Mouse (Mus musculus) midbrain, postnatal 0 days (tissue): ENCODE measurements around the gene Sapcd1. TPM values are rescaled to one million over a fixed set of nuclear protein-coding genes. Genes with fewer than 3 reads are reported as not detected.
A peak's percentile ranks its signal among the peaks of the same experiment; 100 is the strongest.

Experiments used
- ATAC-seq: fragments of 200-750 bp; cut with Nextera tagmentation; 2 replicates; pipeline ENCODE4 v1.8.0; 2017; ENCODE audit warnings: moderate number of reproducible peaks, mild to moderate bottlenecking, moderate TSS enrichment, moderate library complexity; ENCODE audit not compliant: low FRiP score
- DNase-seq: peaks from one replicate; pipeline ENCODE4 v3.0.0-alpha.2; 2015; ENCODE audit warnings: low spot score
- H3K27ac ChIP-seq: fragments of 300-500 bp; sonication (generic); 2 replicates; pipeline ENCODE4 v1.5.1; 2014; ENCODE audit warnings: low read depth, mild to moderate bottlenecking, low read length, mixed read lengths
- H3K27me3 ChIP-seq: fragments of 300-500 bp; sonication (generic); 2 replicates; pipeline ENCODE4 v1.6.1; 2014; ENCODE audit warnings: low read length, control low read depth, mixed read lengths; ENCODE audit not compliant: insufficient read depth
- H3K36me3 ChIP-seq: fragments of 300-500 bp; sonication (generic); 2 replicates; pipeline ENCODE4 v1.6.1; 2014; ENCODE audit warnings: low read length, control low read depth, mixed read lengths; ENCODE audit not compliant: insufficient read depth
- H3K4me1 ChIP-seq: fragments of 300-500 bp; sonication (generic); 2 replicates; pipeline ENCODE4 v1.6.1; 2014; ENCODE audit warnings: mild to moderate bottlenecking, control low read depth, antibody characterized with exemption, low read length, mixed read lengths; ENCODE audit not compliant: insufficient read depth
- H3K4me2 ChIP-seq: fragments of 300-500 bp; sonication (generic); 2 replicates; pipeline ENCODE4 v1.6.1; 2014; ENCODE audit warnings: low read depth, mild to moderate bottlenecking, low read length, mixed read lengths; ENCODE audit not compliant: poor library complexity, severe bottlenecking
- H3K4me3 ChIP-seq: fragments of 300-500 bp; sonication (generic); 2 replicates; pipeline ENCODE4 v1.5.1; 2014; ENCODE audit warnings: low read depth, mild to moderate bottlenecking, low read length, moderate library complexity
- H3K9ac ChIP-seq: fragments of 300-500 bp; sonication (generic); replicated peaks from 2 replicates; pipeline ENCODE4 v1.6.1; 2014; ENCODE audit warnings: mild to moderate bottlenecking, low read length, moderate library complexity, mixed read lengths; ENCODE audit not compliant: poor library complexity, severe bottlenecking
- H3K9me3 ChIP-seq: fragments of 300-500 bp; sonication (generic); 2 replicates; pipeline ENCODE4 v1.6.1; 2016; ENCODE audit warnings: low read length, control low read depth
- CTCF ChIP-seq: IDR thresholded peaks from 2 replicates; pipeline ENCODE4 v1.5.1; 2016; ENCODE audit warnings: antibody characterized with exemption, mild to moderate bottlenecking
- WGBS: fragments of 180-500 bp; shearing (Covaris S2); extraction: QIAGEN DNeasy Blood & Tissue Kit; methylation state at CpG from one replicate; pipeline ENCODE4 v1.1.7; 2014; 5-methylcytosine and 5-hydroxymethylcytosine counted together
- polyA plus RNA-seq: library from polyadenylated mRNA; unstranded; fragments of >200 nt; fragmentation: Nextera tagmentation; extraction: Ambion mirVana; gene quantifications from 2 replicates; pipeline ENCODE4 v1.2.1, GENCODE M21; 2015
- total RNA-seq: library from RNA; depleted of rRNA; stranded (reverse); fragments of >200 nt; gene quantifications from 2 replicates; pipeline ENCODE4 v1.2.3, GENCODE M21; 2014

Sapcd1 gene
- total and polyA plus RNA-seq, 2 experiments from 2014 or later, result 1.5 TPM; not detected in 1

DNA sequence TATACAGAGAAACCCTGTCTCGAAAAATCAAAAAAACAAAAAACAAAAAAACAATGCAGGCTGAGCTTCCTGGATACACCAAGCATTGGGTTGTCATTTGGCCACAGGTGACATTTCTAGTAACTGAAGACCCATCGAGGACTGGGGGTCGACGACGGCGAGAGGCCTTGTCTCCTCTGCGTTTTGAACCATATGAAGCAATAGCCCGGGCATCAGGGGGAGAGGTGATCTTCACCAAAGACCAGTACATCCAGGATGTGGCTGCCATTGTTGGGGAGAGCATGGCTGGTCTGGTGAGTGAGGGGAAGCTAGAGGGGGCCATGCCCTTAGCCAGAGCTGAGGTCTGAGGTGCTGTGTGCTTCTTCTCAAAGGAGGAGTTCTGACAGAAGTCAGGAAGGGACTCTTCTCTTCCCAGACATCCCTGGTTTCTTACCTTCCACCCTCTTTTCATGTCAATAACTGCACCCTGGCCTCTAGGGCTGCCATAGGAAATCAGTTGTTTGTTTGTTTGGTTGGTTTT, 5.2 kb downstream of the Sapcd1 start:
- 95% methylated on average over 8 of the region's 8 CpGs for WGBS
- DNase-seq (no peak), ATAC-seq (no peak)
- Histone ChIP-seq H3K4me3 (no peak overlapping the region), H3K27ac (no peak overlapping the region), H3K4me2 (no peak overlapping the region), H3K9me3 (no peaks in the 10 kb centered on the region), H3K36me3 (no peaks in the 10 kb centered on the region), H3K9ac (no peak overlapping the region), H3K27me3 (no peaks in the 10 kb centered on the region), H3K4me1 (no peaks in the 10 kb centered on the region)
- TF ChIP-seq CTCF, result no peak

DNA sequence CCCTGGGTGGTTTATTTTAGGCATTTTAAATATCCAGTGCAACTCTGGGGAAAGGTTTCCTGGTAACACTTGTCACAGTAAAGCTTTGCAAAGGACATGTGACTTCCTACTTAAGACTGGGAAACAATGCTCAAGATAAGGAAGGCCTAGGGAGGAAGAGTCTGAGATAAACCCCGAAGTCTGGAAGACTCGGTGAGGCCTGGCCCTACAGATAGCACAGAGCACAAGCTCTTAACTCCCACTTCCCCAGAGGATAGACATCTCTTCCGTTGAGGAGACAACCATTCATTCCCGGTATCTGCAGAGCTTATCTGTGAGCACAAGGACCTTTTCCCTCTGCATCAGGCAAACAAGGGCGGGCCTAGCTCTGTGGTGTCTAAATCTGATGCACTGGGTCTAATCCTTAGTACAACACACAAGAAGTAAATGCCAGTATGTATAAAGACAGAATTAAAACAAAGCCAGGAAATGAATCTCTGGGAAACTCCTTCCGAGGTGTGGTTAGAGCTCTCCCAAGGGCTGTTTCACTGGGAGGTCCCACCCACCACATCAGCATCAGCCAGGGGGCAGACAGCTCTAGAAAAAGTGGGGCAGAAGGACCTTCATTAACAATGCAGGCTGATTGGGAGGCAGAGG, 5.9 kb downstream of the Sapcd1 start:
- DNase-seq (no peak), ATAC-seq (no peak)
- Histone ChIP-seq H3K9ac (no peak overlapping the region), H3K27ac (no peak overlapping the region; the same call in 1 of the 2 replicates), H3K4me1 (no peaks in the 10 kb centered on the region), H3K4me2 (no peak overlapping the region), H3K4me3 (no peak overlapping the region), H3K36me3 (no peaks in the 10 kb centered on the region; the same call in 1 of the 2 replicates), H3K27me3 (no peaks in the 10 kb centered on the region), H3K9me3 (no peaks in the 10 kb centered on the region)
- no peak for TF ChIP-seq CTCF
- 50% methylated on average over 6 of the region's 6 CpGs for WGBS

DNA sequence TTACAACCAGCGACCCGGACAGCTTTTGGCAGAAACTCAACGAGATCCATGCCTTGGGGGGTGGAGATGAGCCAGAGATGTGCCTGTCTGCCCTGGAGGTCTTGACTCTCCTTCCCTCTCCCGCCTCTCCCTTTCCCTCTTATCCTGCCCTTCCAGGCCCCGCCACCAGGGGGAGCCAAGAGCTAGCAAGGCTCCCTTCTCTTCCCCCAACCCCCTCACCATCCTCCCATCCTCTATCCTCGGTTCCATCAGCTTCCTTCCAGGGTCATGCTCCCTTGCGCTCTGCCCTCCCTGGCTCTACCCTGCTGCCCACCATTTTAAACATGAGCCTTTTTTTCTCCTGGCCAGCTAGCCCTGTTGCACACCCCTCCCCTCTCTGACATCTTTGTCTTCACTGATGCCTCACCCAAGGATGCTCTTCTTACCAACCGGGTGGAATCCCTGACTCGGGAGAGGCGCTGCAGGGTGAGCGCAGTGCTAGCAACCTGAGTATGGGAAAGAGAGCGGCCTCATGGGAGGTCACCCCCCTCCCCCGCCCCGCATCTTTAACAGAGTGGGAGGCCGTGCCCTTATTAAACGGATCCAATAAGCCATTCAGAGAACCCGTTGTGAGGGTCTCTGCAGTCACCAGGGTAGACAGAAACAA, 6.5 kb downstream of the Sapcd1 start:
- Histone ChIP-seq H3K9ac (no peak overlapping the region), H3K9me3 (no peaks in the 10 kb centered on the region), H3K27me3 (no peaks in the 10 kb centered on the region), H3K27ac (no peak overlapping the region; the same call in 1 of the 2 replicates), H3K36me3 (peaks cover 2% of the 10 kb centered on the region; the same call in 1 of the 2 replicates), H3K4me2 (no peak overlapping the region), H3K4me1 (no peaks in the 10 kb centered on the region), H3K4me3 (no peak overlapping the region)
- DNase-seq, result peak; percentile 64
- 6% methylated on average over 16 of the region's 17 CpGs for WGBS
- TF ChIP-seq CTCF, result peak; percentile 88
- ATAC-seq, result peak; percentile 29; the same call in 1 of the 2 replicates

DNA sequence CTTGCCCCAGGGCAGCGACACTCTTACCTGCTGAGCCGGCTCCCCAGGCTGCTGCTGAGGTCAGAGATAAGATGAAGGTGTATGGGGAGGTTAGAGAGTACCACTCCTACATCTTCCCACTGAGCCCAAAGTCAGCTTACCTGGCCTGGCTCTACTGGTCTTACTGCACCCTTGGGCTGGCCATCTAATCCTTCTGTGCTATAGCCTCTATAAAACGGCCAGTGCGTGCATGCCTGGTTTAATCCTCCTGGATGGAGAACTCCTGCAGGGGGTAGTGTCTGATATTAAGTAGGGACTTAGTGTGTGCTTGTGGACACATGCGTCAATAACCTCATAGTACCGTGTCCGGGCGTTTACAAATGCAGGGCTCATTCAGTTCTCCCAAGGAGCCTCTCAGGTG, 7.3 kb downstream of the Sapcd1 start:
- Histone ChIP-seq H3K27ac (no peak overlapping the region), H3K9ac (no peak overlapping the region; the same call in 1 of the 2 replicates), H3K9me3 (no peaks in the 10 kb centered on the region), H3K27me3 (no peaks in the 10 kb centered on the region), H3K4me2 (no peak overlapping the region), H3K4me3 (no peak overlapping the region), H3K4me1 (no peaks in the 10 kb centered on the region), H3K36me3 (peaks cover 10% of the 10 kb centered on the region)
- DNase-seq (no peak), ATAC-seq (no peak)
- WGBS, result 82% methylated on average over 8 of the region's 8 CpGs
- no peak for TF ChIP-seq CTCF

DNA sequence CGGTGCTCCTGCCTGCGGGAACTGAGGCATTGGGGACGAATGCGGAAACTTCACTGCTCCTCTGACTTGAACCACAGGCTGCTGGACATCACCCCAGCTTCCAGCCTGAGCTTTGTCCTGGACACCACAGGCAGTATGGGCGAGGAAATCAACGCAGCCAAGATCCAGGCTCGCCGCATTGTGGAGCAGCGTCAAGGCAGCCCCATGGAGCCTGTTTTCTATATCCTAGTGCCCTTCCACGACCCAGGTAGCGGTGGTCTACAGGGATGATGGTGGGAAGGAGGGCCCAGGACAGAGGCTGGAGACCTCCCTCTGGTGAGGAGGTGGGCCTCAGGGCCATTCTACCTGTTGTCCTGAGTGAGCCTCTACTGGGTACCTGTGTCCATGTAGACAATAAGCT, 7.9 kb downstream of the Sapcd1 start:
- no peak overlapping the region for H3K27ac ChIP-seq
- no peak overlapping the region for H3K4me2 ChIP-seq
- no peak for TF ChIP-seq CTCF
- peaks cover 16% of the 10 kb centered on the region for H3K36me3 ChIP-seq
- WGBS, result 78% methylated on average over 11 of the region's 11 CpGs
- DNase-seq (no peak), ATAC-seq (no peak)
- H3K4me3 ChIP-seq, result no peak overlapping the region
- no peak overlapping the region for H3K9ac ChIP-seq
- no peaks in the 10 kb centered on the region for H3K9me3 ChIP-seq
- H3K4me1 ChIP-seq, result no peaks in the 10 kb centered on the region
- H3K27me3 ChIP-seq, result no peaks in the 10 kb centered on the region

DNA sequence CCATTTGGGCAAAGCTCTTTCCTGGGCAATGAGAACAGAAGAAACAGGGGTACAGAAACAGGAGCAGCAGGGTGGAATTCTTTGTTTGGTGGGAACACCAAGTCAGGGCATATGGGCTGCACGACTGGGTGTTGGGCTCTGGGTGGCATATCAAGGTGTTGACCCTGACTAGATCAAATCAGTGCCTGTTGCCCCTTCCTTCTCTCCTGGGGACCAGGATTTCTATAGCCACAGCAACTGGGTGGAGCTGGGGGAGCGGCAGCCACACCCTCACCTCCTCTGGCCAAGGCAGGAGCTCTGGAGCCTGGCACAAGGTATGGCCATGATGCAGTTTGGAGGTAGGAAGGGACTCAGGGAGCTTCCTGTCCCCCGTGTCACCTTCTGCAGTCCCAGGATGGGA, 9.6 kb downstream of the Sapcd1 start:
- 86% methylated on average over 3 of the region's 3 CpGs for WGBS
- ATAC-seq (no peak), DNase-seq (no peak)

More for the DNA sequence above, 9.6 kb downstream of the Sapcd1 start:
- peaks cover 32% of the 10 kb centered on the region for H3K36me3 ChIP-seq
- no peak overlapping the region for H3K4me2 ChIP-seq
- no peak for TF ChIP-seq CTCF
- H3K9ac ChIP-seq, result no peak overlapping the region
- H3K27ac ChIP-seq, result no peak overlapping the region
- no peaks in the 10 kb centered on the region for H3K9me3 ChIP-seq
- H3K27me3 ChIP-seq, result no peaks in the 10 kb centered on the region
- no peak overlapping the region for H3K4me3 ChIP-seq
- no peaks in the 10 kb centered on the region for H3K4me1 ChIP-seq
